Mouse (Mus musculus): Measurements from ENCODE around the gene Cdkl4.
"Not testable (repeated sequence)": the region's sequence is repeated elsewhere in the genome, so short reads cannot be mapped to it uniquely, and the experiment has no call there.

Gene Cdkl4

DNA sequence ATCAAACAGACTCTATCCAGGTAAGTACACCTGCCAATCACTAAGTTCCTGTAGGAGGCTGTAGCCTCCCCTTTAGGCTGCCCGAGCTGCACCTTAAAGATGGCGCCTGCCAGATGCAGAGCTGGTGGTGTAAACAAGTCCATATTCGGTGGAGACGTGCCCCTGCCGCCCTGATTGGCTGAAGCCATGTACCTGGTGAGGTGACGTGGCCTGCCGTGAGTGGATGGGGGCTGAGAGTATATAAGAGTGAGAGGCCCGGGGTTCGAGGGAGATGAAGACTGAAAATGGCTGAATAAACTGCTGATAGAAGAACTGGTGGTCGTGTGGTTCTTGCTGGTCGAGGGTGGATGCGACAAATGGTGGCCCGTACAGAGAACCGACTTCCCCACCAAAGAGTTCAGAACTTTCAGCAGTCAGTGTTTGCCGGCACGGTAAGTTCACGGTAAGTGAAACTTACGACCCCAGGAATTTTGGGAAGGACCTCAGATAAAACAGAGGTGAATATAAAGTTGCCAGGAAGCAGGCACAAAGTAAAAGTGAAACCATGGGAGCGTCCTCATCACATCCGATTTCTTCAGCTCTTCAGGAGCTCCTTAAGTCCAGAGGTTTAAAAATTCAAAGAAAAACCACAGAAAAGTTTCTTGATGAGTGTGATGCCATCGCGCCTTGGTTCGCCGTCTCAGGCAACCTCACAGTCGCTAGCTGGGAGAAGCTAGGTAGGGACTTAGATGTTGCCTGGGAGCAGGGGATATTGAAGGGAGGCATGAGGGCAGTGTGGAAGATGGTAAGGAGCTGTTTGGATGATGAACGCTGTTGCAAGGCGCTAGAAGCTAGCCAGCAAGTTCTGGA is 13.6 kb downstream of the Cdkl4 start:
- peak; percentile 55 to 76 for DNase-seq

- no peak for DNase-seq
These were observed 14.8 kb downstream of the Cdkl4 start for GRCm38 (mm10) chr17:80562792-80563191.

- DNase-seq, result peak; percentile 69 to 76
These were observed 16.8 kb downstream of the Cdkl4 start for GRCm38 (mm10) chr17:80560669-80561401.

DNA sequence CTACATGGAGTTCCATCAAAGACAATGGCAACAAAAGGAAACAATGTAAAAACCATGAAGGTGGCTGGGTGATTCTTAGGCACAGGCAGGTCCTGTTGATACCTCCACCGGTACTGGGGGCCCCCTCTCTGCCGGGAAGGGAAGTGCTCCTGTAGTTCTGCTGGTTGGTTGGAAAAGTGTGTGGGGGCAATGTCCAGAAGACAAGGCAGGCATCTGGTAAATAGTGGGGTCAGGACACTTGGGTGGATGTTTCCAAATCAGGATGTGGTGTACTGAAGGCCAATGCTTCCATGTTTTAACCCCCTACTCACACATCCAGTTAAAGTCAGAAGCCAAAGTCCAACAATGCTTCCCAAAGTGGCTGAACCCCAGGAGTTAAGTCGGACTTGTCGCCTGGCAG is 17.9 kb downstream of the Cdkl4 start:
- DNase-seq, result peak in 1 of 2 experiments; percentile 12

GRCm38 (mm10) chr17:80559050-80559449 is 18.6 kb downstream of the Cdkl4 start:
- peak; percentile 21 to 42 for DNase-seq

DNA sequence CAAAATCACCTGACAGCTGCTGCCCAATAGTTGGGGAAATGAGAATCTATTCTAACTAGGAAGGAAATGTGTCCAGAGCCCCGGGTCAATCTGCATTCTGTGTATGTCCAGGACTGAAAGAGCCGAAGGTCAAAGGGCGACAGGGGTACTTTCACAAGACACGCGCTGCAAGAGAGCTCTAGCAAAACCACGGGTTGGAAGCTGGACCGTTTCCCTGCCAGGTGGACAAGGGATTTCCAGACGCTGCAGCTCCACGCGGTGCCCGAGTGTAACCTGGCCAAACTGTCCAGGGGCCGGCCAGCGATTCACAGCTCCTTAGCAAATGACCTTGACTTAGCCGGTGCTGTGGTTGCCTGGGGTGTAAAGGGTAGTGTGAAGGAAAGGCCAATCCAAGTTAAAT is 19.0 kb downstream of the Cdkl4 start:
- DNase-seq, result no peak

DNA sequence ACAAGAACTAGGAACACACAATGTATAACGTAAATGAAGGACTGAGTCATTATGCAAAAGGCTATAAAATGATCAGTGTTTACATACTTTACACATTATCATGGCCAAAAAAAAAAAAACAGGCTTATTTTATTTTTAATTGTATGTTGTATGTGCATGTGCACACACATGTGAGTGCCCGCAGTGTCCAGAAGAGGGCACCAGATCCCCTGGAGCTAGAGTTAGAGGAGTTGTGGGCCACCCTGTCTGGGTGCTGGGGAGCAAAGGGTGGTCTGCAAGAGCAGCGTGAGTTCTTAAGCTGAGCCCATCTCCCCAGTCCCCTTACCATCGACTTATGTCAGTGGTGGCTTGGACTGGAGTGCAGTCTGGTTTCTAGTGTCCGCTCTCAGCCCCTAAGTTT is 20.2 kb downstream of the Cdkl4 start:
- no peak for DNase-seq

DNA sequence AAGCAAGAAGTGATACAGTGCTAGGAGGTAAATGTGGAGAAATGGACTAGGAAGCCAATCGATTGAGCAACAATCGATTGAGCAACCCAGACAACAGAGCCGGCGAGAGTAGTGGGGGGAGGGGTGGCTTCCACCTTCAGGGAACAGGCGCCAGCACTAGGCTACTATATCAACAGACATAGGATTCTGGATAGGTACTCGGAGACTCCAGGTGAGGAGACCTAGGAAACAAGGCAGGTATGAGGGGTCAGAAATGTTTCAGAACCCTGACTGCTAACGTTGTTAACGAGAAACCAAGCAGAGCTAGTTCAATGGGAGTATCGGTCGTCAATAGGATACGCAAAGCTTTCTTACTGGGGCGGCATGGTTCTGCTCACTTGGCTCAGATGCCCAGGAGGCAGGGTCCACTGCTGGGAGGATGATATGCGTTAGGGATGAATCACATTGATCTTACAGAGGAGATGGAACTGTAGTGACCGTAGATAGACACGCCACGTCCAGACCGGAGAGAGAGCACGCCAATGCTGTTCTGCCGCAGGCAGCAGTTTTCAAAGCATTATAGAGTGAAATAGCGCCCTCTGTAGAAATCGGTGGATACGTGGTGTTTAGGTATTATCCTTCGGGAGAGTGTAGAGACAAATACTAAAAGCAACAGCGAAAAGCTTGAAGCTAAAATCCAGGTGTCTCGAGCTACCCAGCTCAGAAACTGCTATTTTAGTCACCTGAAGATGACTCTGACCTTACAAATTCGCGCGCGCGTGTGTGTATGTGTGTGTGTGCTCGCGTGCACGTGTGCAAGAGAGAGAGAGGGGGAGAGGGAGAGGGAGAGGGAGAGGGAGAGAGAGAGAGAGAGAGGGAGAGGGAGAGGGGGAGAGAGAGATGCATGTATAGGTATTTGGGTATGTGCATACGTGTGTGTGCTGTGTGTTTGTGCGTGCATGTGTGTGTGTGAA is 24.0 kb downstream of the Cdkl4 start:
- DNase-seq, result peak; percentile 58 to 60

DNA sequence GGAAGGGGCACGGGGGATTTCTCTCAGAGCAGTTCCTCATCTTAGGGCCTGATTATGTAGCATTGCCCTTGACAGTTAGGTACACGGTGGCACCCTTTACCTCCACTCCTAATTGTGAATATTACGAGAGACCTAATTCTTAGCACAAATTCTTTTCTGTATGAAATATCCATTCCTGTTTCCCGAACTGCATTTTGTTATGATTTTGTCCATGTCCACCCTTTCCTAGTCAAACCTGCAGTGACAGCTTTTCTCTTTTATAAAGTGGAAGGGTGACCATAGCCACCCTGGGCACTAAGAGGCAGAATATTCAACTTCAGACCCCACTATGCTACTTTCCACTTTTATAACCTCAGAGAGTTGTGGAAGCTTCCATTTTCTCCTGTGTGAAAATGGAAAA is 25.0 kb downstream of the Cdkl4 start:
- DNase-seq, result no peak

GRCm38 (mm10) chr17:80550981-80551380 is 26.6 kb downstream of the Cdkl4 start:
- DNase-seq, result no peak

DNA sequence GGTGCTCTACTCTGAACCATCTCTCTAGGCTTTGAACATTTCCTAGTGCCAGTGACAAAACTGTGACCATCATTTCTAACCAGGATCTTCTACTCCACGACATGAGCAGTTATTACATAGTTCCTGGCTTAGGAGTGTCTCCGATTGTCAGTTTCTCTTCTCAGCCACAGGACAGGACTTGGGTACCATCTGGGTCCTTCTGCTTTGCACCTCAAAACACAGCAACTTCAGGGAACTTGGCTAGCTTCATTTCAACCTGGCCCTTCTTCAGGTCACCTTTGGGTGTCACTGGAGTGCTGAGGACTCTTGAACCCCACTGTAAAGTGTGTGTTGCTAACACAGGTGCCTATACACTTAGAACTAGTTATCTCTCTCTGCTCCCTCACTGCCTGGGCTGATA is 30.8 kb downstream of the Cdkl4 start:
- DNase-seq, result no peak

- no peak for DNase-seq
These were observed 31.4 kb downstream of the Cdkl4 start for GRCm38 (mm10) chr17:80546227-80546626.

- DNase-seq, result no peak
These were observed 34.0 kb downstream of the Cdkl4 start for GRCm38 (mm10) chr17:80543646-80544045.

DNA sequence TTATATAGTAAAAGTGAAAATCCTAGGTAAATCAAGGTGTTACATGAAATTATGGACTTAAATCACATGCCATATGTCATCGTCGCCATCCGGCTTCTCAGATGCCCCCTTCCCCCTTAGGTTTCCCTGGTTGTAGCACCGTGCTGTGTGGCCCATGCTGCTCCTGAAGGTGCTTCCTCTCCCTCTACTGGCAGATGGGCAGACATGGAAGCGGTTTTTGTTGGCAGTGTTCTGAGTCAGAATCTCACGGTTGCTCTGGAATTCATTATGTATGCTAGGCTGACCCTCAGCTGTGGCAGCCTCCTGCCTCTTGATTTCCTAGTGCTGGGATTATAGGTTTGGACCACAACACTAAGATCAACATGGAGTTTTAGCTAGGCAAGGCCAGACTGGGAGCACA is 40.5 kb downstream of the Cdkl4 start:
- DNase-seq, result no peak

DNA sequence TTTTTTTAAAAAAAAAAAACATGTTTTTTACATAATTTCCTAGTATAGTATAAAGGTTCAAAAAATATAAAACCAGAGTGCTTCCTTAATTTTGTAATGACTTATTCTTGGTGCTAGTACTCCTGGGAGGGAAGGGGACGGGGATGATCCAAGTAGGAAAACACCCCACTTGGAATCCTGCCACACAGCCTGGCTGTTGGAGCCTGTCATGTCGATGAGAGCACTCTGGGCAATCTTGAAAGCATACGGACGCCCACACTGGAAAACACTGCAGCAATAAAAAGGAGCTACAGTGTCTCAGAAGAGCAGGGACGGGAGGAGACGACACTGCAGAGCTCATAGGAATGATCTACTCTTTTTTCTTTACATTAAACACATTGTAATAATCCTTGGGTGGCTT is 42.0 kb downstream of the Cdkl4 start:
- DNase-seq, result no peak

GRCm38 (mm10) chr17:80531351-80531750 is 46.3 kb downstream of the Cdkl4 start:
- not testable (repeated sequence) for DNase-seq

GRCm38 (mm10) chr17:80523231-80523630 is 54.4 kb downstream of the Cdkl4 start:
- no peak for DNase-seq

GRCm38 (mm10) chr17:80522229-80522556 is 55.4 kb downstream of the Cdkl4 start:
- no peak for DNase-seq

DNA sequence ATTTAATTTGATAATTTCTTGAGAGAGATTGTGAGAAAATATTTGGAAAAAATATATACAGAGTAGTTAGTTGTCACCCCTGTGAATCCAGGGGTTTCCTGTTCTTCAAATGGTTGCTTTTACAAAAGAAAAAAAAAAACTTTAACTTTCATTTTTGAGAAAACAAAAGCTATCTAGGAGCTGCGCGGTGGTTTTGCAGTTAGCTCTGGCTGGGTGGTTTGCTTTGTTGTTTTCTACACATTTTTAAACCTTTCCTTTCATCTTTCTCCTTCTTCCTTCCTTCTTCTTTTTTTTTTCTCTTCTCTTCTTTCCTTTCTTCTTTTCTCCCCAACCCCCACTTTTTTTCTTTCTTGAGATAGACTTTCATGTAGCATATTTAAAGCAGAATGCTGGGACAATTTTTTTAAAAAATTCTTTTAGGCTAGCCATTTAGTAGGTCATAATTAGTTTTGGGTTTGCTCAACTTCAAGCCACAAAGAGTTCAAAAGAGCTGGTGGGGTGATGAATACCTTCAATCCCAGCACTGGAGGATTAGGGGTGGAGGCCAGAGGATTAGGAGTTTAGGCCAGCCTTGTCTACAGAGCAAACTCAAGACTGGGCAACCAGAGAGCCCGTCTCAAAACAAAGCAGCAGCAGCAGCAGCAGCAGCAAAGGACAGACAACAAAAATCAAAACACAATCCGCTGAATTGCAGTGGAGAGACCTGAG is 55.9 kb downstream of the Cdkl4 start:
- peak in 1 of 2 experiments; percentile 14 for DNase-seq

DNA sequence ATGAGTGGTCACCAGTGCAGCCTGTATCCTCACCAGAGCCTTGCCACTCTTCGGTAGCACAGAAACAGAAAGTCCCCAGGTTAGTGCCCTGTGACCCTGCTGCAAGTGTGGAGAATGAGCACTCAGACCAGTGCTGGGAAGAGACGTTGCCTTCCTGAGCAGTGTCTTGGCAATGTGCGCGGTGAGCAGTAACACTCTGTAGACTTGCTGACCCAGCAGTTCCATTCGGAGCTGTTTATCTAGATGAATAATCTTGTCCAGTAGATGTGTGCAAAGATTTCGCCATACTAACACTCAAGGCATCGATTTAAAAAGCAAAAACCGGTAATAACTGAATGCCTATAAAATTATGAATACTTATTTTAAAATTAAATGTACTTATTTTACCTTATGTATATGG is 57.1 kb downstream of the Cdkl4 start:
- DNase-seq, result no peak

- DNase-seq, result no peak
These were observed 58.8 kb downstream of the Cdkl4 start for GRCm38 (mm10) chr17:80518811-80519210.

GRCm38 (mm10) chr17:80517244-80517643 is 60.4 kb downstream of the Cdkl4 start:
- DNase-seq, result no peak
